Mouse (Mus musculus) forebrain, embryonic 12.5 days (tissue): ENCODE measurements around the gene Nobox. TPM values are rescaled to one million over a fixed set of nuclear protein-coding genes. Genes with fewer than 3 reads are reported as not detected.
A peak's percentile ranks its signal among the peaks of the same experiment; 100 is the strongest.

Experiments
- ATAC-seq: fragments of 200-750 bp; cut with Nextera tagmentation; 2 replicates; pipeline ENCODE4 v1.8.0; 2017; ENCODE audit warnings: moderate TSS enrichment; ENCODE audit not compliant: low FRiP score
- H3K27ac ChIP-seq: fragments of 300-500 bp; sonication (generic); 2 replicates; pipeline ENCODE4 v1.5.1; 2016; ENCODE audit warnings: mild to moderate bottlenecking
- H3K27me3 ChIP-seq: fragments of 300-500 bp; sonication (generic); 2 replicates; pipeline ENCODE4 v1.6.1; 2016; ENCODE audit warnings: mild to moderate bottlenecking
- H3K36me3 ChIP-seq: fragments of 300-500 bp; sonication (generic); replicated peaks from 2 replicates; pipeline ENCODE4 v1.6.1; 2016; ENCODE audit warnings: mild to moderate bottlenecking
- H3K4me1 ChIP-seq: fragments of 300-500 bp; sonication (generic); 2 replicates; pipeline ENCODE4 v1.6.1; 2016
- H3K4me2 ChIP-seq: fragments of 300-500 bp; sonication (generic); 2 replicates; pipeline ENCODE4 v1.6.1; 2016; ENCODE audit warnings: mild to moderate bottlenecking, moderate library complexity
- H3K4me3 ChIP-seq: fragments of 300-500 bp; sonication (generic); replicated peaks from 2 replicates; pipeline ENCODE4 v1.5.1; 2016; ENCODE audit warnings: mild to moderate bottlenecking
- H3K9ac ChIP-seq: fragments of 300-500 bp; sonication (generic); 2 replicates; pipeline ENCODE4 v1.6.1; 2016; ENCODE audit warnings: mild to moderate bottlenecking
- H3K9me3 ChIP-seq: fragments of 300-500 bp; sonication (generic); 2 replicates; pipeline ENCODE4 v1.6.1; 2016
- WGBS: fragments of 180-500 bp; shearing (Covaris S2); methylation state at CpG from one replicate; pipeline ENCODE4 v1.1.7; 2016; 5-methylcytosine and 5-hydroxymethylcytosine counted together
- polyA plus RNA-seq: library from polyadenylated mRNA; unstranded; fragments of >200 nt; fragmentation: Nextera tagmentation; extraction: Ambion mirVana; gene quantifications from 2 replicates; pipeline ENCODE4 v1.2.1, GENCODE M21; 2016

The Nobox gene
- polyA plus RNA-seq, 1 experiment from 2014 or later: not detected

DNA sequence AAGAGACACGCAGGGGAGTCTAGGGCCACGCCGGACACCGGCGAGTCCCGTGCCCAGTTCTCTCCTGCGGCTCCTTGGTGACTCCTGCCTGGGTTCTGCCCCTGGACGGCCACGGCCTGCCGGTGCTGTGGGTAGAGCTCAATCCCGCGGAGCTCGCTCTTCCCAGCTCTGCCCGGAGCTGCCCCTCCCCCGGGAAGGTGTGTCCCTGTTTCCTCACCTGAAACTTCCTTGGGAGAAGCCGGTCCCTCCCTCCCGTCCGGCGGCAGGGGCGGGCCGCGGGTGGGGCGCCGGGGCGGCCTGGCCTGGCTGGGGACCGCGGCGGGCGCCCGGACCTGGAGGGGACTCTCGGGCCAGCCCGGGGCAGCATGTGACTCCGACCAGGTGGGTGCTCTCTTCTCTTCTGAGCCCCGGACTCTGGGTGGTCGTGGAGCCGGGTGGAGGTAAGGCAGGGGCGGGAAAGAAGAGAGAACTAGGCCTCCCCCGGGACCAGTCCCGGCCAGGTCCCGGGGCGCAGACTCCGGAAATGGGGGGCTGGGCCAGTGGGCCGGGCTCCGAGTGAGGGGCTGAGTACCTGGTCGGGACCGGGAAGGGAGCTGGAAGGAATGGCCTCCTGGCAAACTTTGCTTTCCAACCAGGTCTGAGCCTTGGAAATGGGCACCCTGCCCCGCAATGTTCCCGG is 43.9 kb downstream of the Nobox start, which contains the start of gene Arhgef5:
Gene Arhgef5 (plus strand): TSS at position 220 of the 679 bp plus-strand sequence.
- peaks cover 16% of the 10 kb centered on the region; the same call in 1 of the 2 replicates for H3K4me1 ChIP-seq
- peak within 1 kb of the TSS; percentile 62 for H3K9ac ChIP-seq
- H3K27ac ChIP-seq: no peak within 1 kb of the TSS
- H3K9me3 ChIP-seq: no peaks in the 10 kb centered on the region
- peak; percentile 78 for ATAC-seq
- no peaks in the 10 kb centered on the region for H3K36me3 ChIP-seq
- WGBS: under 1% methylated on average over 45 of the region's 48 CpGs
- H3K4me3 ChIP-seq: peak within 1 kb of the TSS; percentile 50
- peaks cover 29% of the 10 kb centered on the region for H3K27me3 ChIP-seq
- H3K4me2 ChIP-seq: peak within 1 kb of the TSS; percentile 81

DNA sequence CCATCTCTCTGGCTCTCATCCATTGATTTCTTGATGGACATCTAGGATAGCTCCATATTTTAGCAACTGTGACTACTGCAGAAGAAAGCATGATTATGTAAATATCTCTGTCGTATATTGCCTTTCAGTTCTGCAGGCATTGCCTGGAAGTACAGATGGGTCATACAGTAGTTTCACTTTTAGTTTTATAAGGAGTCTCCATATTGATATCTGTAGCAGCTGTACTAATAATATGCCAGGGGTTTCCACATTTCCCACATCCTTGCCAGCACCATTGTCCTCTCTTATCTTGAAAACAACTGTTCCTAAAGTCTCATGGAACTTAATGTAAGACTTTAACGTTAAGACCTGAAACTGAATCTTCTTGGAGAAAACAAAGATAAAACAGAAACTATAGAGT is 48.6 kb downstream of the Nobox start:
- H3K27me3 ChIP-seq: peaks cover 14% of the 10 kb centered on the region
- no peaks in the 10 kb centered on the region for H3K9me3 ChIP-seq
- 71% methylated on average over 2 of the region's 2 CpGs for WGBS
- H3K27ac ChIP-seq: no peak overlapping the region
- H3K36me3 ChIP-seq: no peaks in the 10 kb centered on the region
- no peak for ATAC-seq
- no peak overlapping the region for H3K4me2 ChIP-seq
- no peak overlapping the region for H3K9ac ChIP-seq
- H3K4me1 ChIP-seq: peaks cover 7% of the 10 kb centered on the region; the same call in 1 of the 2 replicates
- H3K4me3 ChIP-seq: no peak overlapping the region

GRCm38 (mm10) chr6:43254193-43254926 is 55.0 kb downstream of the Nobox start:
- Histone ChIP-seq H3K27me3 (no peaks in the 10 kb centered on the region), H3K4me2 (no peak overlapping the region), H3K4me1 (no peaks in the 10 kb centered on the region), H3K9me3 (no peaks in the 10 kb centered on the region), H3K9ac (no peak overlapping the region), H3K36me3 (no peaks in the 10 kb centered on the region), H3K27ac (no peak overlapping the region), H3K4me3 (no peak overlapping the region)
- 75% methylated on average over 7 of the region's 7 CpGs for WGBS
- ATAC-seq: no peak

Other genes with a start within 250 kb of the Nobox start
- not detected in 2 replicates for gene Olfr441, start 203.2 kb downstream of the Nobox start, polyA plus RNA-seq
- not detected in 2 replicates for gene Olfr237-ps1, start 163.0 kb downstream of the Nobox start, polyA plus RNA-seq
- gene Olfr437, start 146.3 kb downstream of the Nobox start, polyA plus RNA-seq: not detected in 2 replicates
- 0.05 TPM in 1 of 2 replicates, not detected in the other for gene Olfr13, start 137.4 kb downstream of the Nobox start, polyA plus RNA-seq
- not detected in 2 replicates for gene Olfr435, start 112.4 kb downstream of the Nobox start, polyA plus RNA-seq
- gene Olfr434, start 96.5 kb downstream of the Nobox start, polyA plus RNA-seq: not detected in 2 replicates
- gene Olfr47, start 78.0 kb downstream of the Nobox start, polyA plus RNA-seq: not detected in 2 replicates
- gene Arhgef5, start 44.0 kb downstream of the Nobox start, polyA plus RNA-seq: 2.9 and 3.5 TPM in 2 replicates